Mouse (Mus musculus): ENCODE results near the gene Kcnab3.
"Not testable (repeated sequence)": the region's sequence is repeated elsewhere in the genome, so short reads cannot be mapped to it uniquely, and the experiment has no call there.

Gene Kcnab3

GRCm38 (mm10) chr11:69311266-69311665 lies 14.8 kb upstream of the Kcnab3 start:
- H3K9me3 ChIP-seq (ENCODE audit: low read length), result no peaks in the 10 kb centered on the region
- H3K27me3 ChIP-seq (ENCODE audit: insufficient read depth, low read length), result no peaks in the 10 kb centered on the region
- peaks cover 13% of the 10 kb centered on the region; the same call in 1 of the 2 replicates for H3K4me1 ChIP-seq (replicated peaks; ENCODE audit: low read depth, low read length)
- H3K36me3 ChIP-seq (ENCODE audit: insufficient read depth, low read length), result peaks cover 98% of the 10 kb centered on the region
- no peak for TF ChIP-seq CTCF (conservative IDR thresholded peaks at IDR 0.05; ENCODE audit: low read length)
- no peak for TF ChIP-seq POU5F1 (IDR thresholded peaks at IDR 0.05; ENCODE audit: borderline replicate concordance, low read length)
- no peak for TF ChIP-seq NANOG (IDR thresholded peaks at IDR 0.05; ENCODE audit: borderline replicate concordance, low read length)
- H3K4me3 ChIP-seq (replicated peaks; ENCODE audit: low read length), result no peak overlapping the region

GRCm38 (mm10) chr11:69316361-69316760 lies 9.7 kb upstream of the Kcnab3 start:
- Histone ChIP-seq H3K27me3 (ENCODE audit: insufficient read depth, low read length) (no peaks in the 10 kb centered on the region), H3K9me3 (ENCODE audit: low read length) (no peaks in the 10 kb centered on the region), H3K4me1 (replicated peaks; ENCODE audit: low read depth, low read length) (peaks cover 6% of the 10 kb centered on the region; the same call in 1 of the 2 replicates), H3K36me3 (ENCODE audit: insufficient read depth, low read length) (peaks cover 97% of the 10 kb centered on the region), H3K4me3 (replicated peaks; ENCODE audit: low read length) (no peak overlapping the region)
- no peak for TF ChIP-seq CTCF (conservative IDR thresholded peaks at IDR 0.05; ENCODE audit: low read length)
- no peak for TF ChIP-seq NANOG (IDR thresholded peaks at IDR 0.05; ENCODE audit: borderline replicate concordance, low read length)
- TF ChIP-seq POU5F1 (IDR thresholded peaks at IDR 0.05; ENCODE audit: borderline replicate concordance, low read length), result no peak

GRCm38 (mm10) chr11:69318000-69318399 lies 8.1 kb upstream of the Kcnab3 start:
- Histone ChIP-seq H3K4me1 (replicated peaks; ENCODE audit: low read depth, low read length) (peaks cover 19% of the 10 kb centered on the region), H3K36me3 (ENCODE audit: insufficient read depth, low read length) (peaks cover 89% of the 10 kb centered on the region)
- not testable (repeated sequence) for H3K27me3 ChIP-seq (ENCODE audit: insufficient read depth, low read length); H3K4me3 ChIP-seq (replicated peaks; ENCODE audit: low read length); H3K9me3 ChIP-seq (ENCODE audit: low read length)

DNA sequence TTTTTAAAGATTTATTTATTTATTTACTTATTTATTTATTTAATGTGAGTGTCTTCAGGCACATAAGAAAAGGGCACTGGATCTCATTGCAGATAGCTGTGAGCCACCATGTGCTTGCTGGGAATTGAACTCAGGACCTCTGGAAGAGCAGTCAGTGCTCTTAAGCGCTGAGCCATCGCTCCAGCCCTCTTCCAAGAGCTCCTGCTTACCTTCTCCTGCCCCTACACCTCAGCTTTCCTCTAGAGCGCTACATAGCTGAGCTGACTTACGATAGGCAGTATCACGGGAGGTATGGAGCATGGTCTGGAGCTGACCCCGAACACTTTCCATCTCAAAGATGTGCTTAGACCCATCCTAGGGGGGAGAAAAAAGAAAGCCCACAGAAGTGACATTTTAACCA lies 4.5 kb upstream of the Kcnab3 start:
- no peak for TF ChIP-seq POU5F1 (IDR thresholded peaks at IDR 0.05; ENCODE audit: borderline replicate concordance, low read length)

GRCm38 (mm10) chr11:69322010-69322409 lies 4.0 kb upstream of the Kcnab3 start:
- TF ChIP-seq POU5F1 (IDR thresholded peaks at IDR 0.05; ENCODE audit: borderline replicate concordance, low read length) (no peak), CTCF (conservative IDR thresholded peaks at IDR 0.05; ENCODE audit: low read length) (no peak), NANOG (IDR thresholded peaks at IDR 0.05; ENCODE audit: borderline replicate concordance, low read length) (no peak)
- H3K4me3 ChIP-seq (replicated peaks; ENCODE audit: low read length), result no peak overlapping the region

More for the DNA sequence above, 4.5 kb upstream of the Kcnab3 start:
- H3K9me3 ChIP-seq (ENCODE audit: low read length), result no peaks in the 10 kb centered on the region
- peaks cover 4% of the 10 kb centered on the region for H3K27me3 ChIP-seq (ENCODE audit: insufficient read depth, low read length)
- H3K4me3 ChIP-seq (replicated peaks; ENCODE audit: low read length), result no peak overlapping the region
- peaks cover 35% of the 10 kb centered on the region for H3K4me1 ChIP-seq (replicated peaks; ENCODE audit: low read depth, low read length)
- H3K36me3 ChIP-seq (ENCODE audit: insufficient read depth, low read length), result peaks cover 55% of the 10 kb centered on the region

DNA sequence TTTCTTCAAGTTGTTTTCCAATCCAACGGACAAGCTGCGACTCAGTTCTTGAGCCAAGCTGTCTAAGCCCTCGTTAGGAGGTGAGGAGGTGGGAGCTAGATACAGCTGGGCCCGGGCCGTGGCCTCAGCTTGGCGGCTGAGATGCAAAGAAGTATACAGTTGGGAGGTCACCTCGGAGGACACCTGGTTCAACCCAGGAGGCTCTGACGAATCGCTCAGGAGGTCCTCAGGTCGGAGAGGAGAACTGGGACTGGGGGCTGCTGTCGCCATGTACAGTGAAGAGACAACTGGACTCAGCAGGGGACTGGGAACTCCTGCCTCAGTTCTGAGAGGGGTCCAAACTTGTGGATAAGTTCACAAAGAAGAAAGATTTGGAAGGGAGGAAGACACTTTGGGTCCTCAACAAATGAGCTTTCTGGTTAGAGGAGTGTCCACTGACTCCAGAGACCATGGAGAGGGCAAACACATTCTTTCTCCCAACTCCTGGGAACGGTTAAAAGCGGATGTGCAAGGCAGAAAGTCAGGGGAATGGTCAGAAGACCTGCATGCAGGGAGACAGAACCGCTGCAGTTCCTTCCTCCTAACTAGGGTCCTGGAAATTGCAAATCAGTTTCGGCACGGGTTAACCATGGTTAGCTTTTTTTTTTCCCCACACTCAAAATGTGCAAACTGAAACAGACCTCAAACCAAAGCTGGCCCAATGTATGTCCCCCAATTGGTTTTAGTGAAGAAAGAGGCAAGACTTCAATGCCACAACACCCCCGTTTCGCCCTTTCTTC lies 3.2 kb upstream of the Kcnab3 start:
- Histone ChIP-seq H3K27me3 (ENCODE audit: insufficient read depth, low read length) (peaks cover 17% of the 10 kb centered on the region), H3K9me3 (ENCODE audit: low read length) (no peaks in the 10 kb centered on the region), H3K36me3 (ENCODE audit: insufficient read depth, low read length) (peaks cover 42% of the 10 kb centered on the region), H3K4me3 (replicated peaks; ENCODE audit: low read length) (peak overlapping the region; percentile 89), H3K4me1 (replicated peaks; ENCODE audit: low read depth, low read length) (peaks cover 48% of the 10 kb centered on the region)
- TF ChIP-seq CTCF (conservative IDR thresholded peaks at IDR 0.05; ENCODE audit: low read length), result no peak
- TF ChIP-seq NANOG (IDR thresholded peaks at IDR 0.05; ENCODE audit: borderline replicate concordance, low read length), result no peak
- TF ChIP-seq POU5F1 (IDR thresholded peaks at IDR 0.05; ENCODE audit: borderline replicate concordance, low read length), result no peak

More at GRCm38 (mm10) chr11:69322010-69322409, 4.0 kb upstream of the Kcnab3 start:
- Histone ChIP-seq H3K36me3 (ENCODE audit: insufficient read depth, low read length) (peaks cover 51% of the 10 kb centered on the region), H3K9me3 (ENCODE audit: low read length) (no peaks in the 10 kb centered on the region), H3K4me1 (replicated peaks; ENCODE audit: low read depth, low read length) (peaks cover 40% of the 10 kb centered on the region), H3K27me3 (ENCODE audit: insufficient read depth, low read length) (peaks cover 9% of the 10 kb centered on the region)

- TF ChIP-seq NANOG (IDR thresholded peaks at IDR 0.05; ENCODE audit: borderline replicate concordance, low read length), result no peak
- no peak for TF ChIP-seq POU5F1 (IDR thresholded peaks at IDR 0.05; ENCODE audit: borderline replicate concordance, low read length)
- no peak for TF ChIP-seq CTCF (conservative IDR thresholded peaks at IDR 0.05; ENCODE audit: low read length)
- Histone ChIP-seq H3K36me3 (ENCODE audit: insufficient read depth, low read length) (peaks cover 34% of the 10 kb centered on the region), H3K9me3 (ENCODE audit: low read length) (no peaks in the 10 kb centered on the region), H3K4me3 (replicated peaks; ENCODE audit: low read length) (peak within 1 kb of the TSS; percentile 89), H3K27me3 (ENCODE audit: insufficient read depth, low read length) (peaks cover 25% of the 10 kb centered on the region), H3K4me1 (replicated peaks; ENCODE audit: low read depth, low read length) (peaks cover 50% of the 10 kb centered on the region)
Measured at GRCm38 (mm10) chr11:69323667-69324111, 2.4 kb upstream of the Kcnab3 start, which contains the start of the genes Cntrob and Trappc1. TSS of gene Cntrob (minus strand) at chr11:69323775. TSS of gene Trappc1 (plus strand) at chr11:69323980.

- Histone ChIP-seq H3K4me1 (replicated peaks; ENCODE audit: low read depth, low read length) (peaks cover 50% of the 10 kb centered on the region), H3K9me3 (ENCODE audit: low read length) (no peaks in the 10 kb centered on the region), H3K4me3 (replicated peaks; ENCODE audit: low read length) (peak overlapping the region; percentile 89), H3K36me3 (ENCODE audit: insufficient read depth, low read length) (peaks cover 23% of the 10 kb centered on the region), H3K27me3 (ENCODE audit: insufficient read depth, low read length) (peaks cover 36% of the 10 kb centered on the region)
- TF ChIP-seq NANOG (IDR thresholded peaks at IDR 0.05; ENCODE audit: borderline replicate concordance, low read length) (no peak), POU5F1 (IDR thresholded peaks at IDR 0.05; ENCODE audit: borderline replicate concordance, low read length) (no peak), CTCF (conservative IDR thresholded peaks at IDR 0.05; ENCODE audit: low read length) (no peak)
Measured at GRCm38 (mm10) chr11:69324749-69325148, 1.3 kb upstream of the Kcnab3 start.

All from E14TG2a.4 (cell line).